Mouse (Mus musculus) CH12.LX (cell line): ENCODE measurements around the gene Aaas. TPM values are rescaled to one million over a fixed set of nuclear protein-coding genes. Genes with fewer than 3 reads are reported as not detected.

ENCODE experiments used
- DNase-seq: peaks from one replicate; pipeline ENCODE4 v3.0.0-alpha.2; 2013; ENCODE audit errors: extremely low read depth
- H3K27ac ChIP-seq: 2 replicates; pipeline ENCODE4 v1.5.1; 2012; ENCODE audit warnings: low read depth, mild to moderate bottlenecking, control low read depth, moderate library complexity; ENCODE audit not compliant: insufficient read depth
- H3K27me3 ChIP-seq: replicated peaks from 2 replicates; pipeline ENCODE3; 2012; ENCODE audit warnings: inconsistent platforms
- H3K36me3 ChIP-seq, 2 experiments: replicated peaks in 1 of 2; 2 replicates each; pipeline versions ENCODE3 to v1.6.1; 2012; ENCODE audit warnings: inconsistent platforms in 1 of 2, low read length in 1 of 2, mild to moderate bottlenecking in 1 of 2, mixed read lengths in 1 of 2, moderate library complexity in 1 of 2; ENCODE audit not compliant: control insufficient read depth in 1 of 2, insufficient read depth in 1 of 2
- H3K4me1 ChIP-seq, 2 experiments: 2 replicates each; pipeline ENCODE4 v1.6.1; 2012; ENCODE audit warnings: inconsistent platforms in 1 of 2, moderate library complexity in 1 of 2; ENCODE audit not compliant: insufficient read depth in 2 of 2, control insufficient read depth in 1 of 2
- H3K4me2 ChIP-seq: 2 replicates; pipeline ENCODE4 v1.6.1; 2012; ENCODE audit warnings: low read depth, mild to moderate bottlenecking, control low read depth; ENCODE audit not compliant: poor library complexity, insufficient read depth, severe bottlenecking
- H3K4me3 ChIP-seq, 3 experiments: fragments of 150-350 bp in 1 of 3; sonication (generic) in 1 of 3; replicated peaks in 1 of 3; 2 replicates each; pipeline versions ENCODE3 to v1.5.1; 2011 to 2012; ENCODE audit warnings: low read depth in 2 of 3, low read length in 2 of 3, mild to moderate bottlenecking in 2 of 3, moderate library complexity in 2 of 3, control low read depth in 1 of 3, improper control_type of control experiment in 1 of 3, inconsistent platforms in 1 of 3, mixed read lengths in 1 of 3; ENCODE audit not compliant: poor library complexity in 1 of 3
- H3K79me2 ChIP-seq: replicated peaks from 2 replicates; pipeline ENCODE4 v1.6.1; 2012; ENCODE audit warnings: mild to moderate bottlenecking, moderate library complexity; ENCODE audit not compliant: control insufficient read depth, poor library complexity, insufficient read depth, severe bottlenecking; ENCODE audit errors: extremely low read depth
- H3K9ac ChIP-seq: 2 replicates; pipeline ENCODE4 v1.6.1; 2012; ENCODE audit warnings: low read depth, mild to moderate bottlenecking, control low read depth, moderate library complexity; ENCODE audit not compliant: insufficient read depth
- H3K9me3 ChIP-seq: replicated peaks from 2 replicates; pipeline ENCODE3; 2012; ENCODE audit warnings: low read length, inconsistent platforms, mixed read lengths
- CHD2 ChIP-seq: IDR thresholded peaks from 2 replicates; pipeline ENCODE4 v1.6.1; 2011; ENCODE audit warnings: low read length, improper control_type of control experiment
- CTCF ChIP-seq, 2 experiments: IDR thresholded peaks in 1 of 2; conservative IDR thresholded peaks in 1 of 2; 2 replicates each; pipeline ENCODE4 v1.5.1; 2011 to 2012; ENCODE audit warnings: low read depth in 2 of 2, low read length in 2 of 2, improper control_type of control experiment in 1 of 2, inconsistent platforms in 1 of 2, mild to moderate bottlenecking in 1 of 2, moderate library complexity in 1 of 2
- ETS1 ChIP-seq: conservative IDR thresholded peaks from 2 replicates; pipeline ENCODE4 v1.6.1; 2012; ENCODE audit warnings: low read depth, mild to moderate bottlenecking, inconsistent platforms, low read length, improper control_type of control experiment, moderate library complexity
- HCFC1 ChIP-seq: IDR thresholded peaks from 2 replicates; pipeline ENCODE4 v1.6.1; 2012; ENCODE audit warnings: low read depth, mild to moderate bottlenecking, inconsistent platforms, low read length, improper control_type of control experiment
- IRF4 ChIP-seq: IDR thresholded peaks from 2 replicates; pipeline ENCODE4 v1.6.1; 2014; ENCODE audit warnings: low read depth, mild to moderate bottlenecking, inconsistent platforms, low read length, improper control_type of control experiment
- JUN ChIP-seq: IDR thresholded peaks from 2 replicates; pipeline ENCODE4 v1.6.1; 2011; ENCODE audit warnings: low read depth, mild to moderate bottlenecking, low read length, improper control_type of control experiment, moderate library complexity; ENCODE audit not compliant: insufficient read depth
- MAFK ChIP-seq: IDR thresholded peaks from 2 replicates; pipeline ENCODE4 v1.6.1; 2011; ENCODE audit warnings: low read length, improper control_type of control experiment; ENCODE audit not compliant: insufficient replicate concordance
- MAX ChIP-seq: IDR thresholded peaks from 2 replicates; pipeline ENCODE4 v1.6.1; 2011; ENCODE audit warnings: low read length, improper control_type of control experiment
- MEF2A ChIP-seq: IDR thresholded peaks from 2 replicates; pipeline ENCODE4 v1.6.1; 2014; ENCODE audit warnings: low read depth, mild to moderate bottlenecking, inconsistent platforms, low read length, improper control_type of control experiment, borderline replicate concordance
- MXI1 ChIP-seq: IDR thresholded peaks from 2 replicates; pipeline ENCODE4 v1.6.1; 2011; ENCODE audit warnings: mild to moderate bottlenecking, low read depth, low read length, improper control_type of control experiment
- NELFE ChIP-seq: IDR thresholded peaks from 2 replicates; pipeline ENCODE4 v1.6.1; 2011; ENCODE audit warnings: low read depth, low read length, improper control_type of control experiment
- POLR2A ChIP-seq: IDR thresholded peaks from 2 replicates; pipeline ENCODE4 v1.6.1; 2011; ENCODE audit warnings: low read depth, mild to moderate bottlenecking, improper control_type of control experiment, low read length
- RAD21 ChIP-seq: IDR thresholded peaks from 2 replicates; pipeline ENCODE4 v1.6.1; 2011; ENCODE audit warnings: low read depth, mild to moderate bottlenecking, low read length, improper control_type of control experiment, moderate library complexity
- RCOR1 ChIP-seq: conservative IDR thresholded peaks from 2 replicates; pipeline ENCODE4 v1.6.1; 2012; ENCODE audit warnings: low read depth, mild to moderate bottlenecking, inconsistent platforms, low read length, improper control_type of control experiment
- SIN3A ChIP-seq: IDR thresholded peaks from 2 replicates; pipeline ENCODE4 v1.6.1; 2012; ENCODE audit warnings: low read length, improper control_type of control experiment, inconsistent platforms
- SMC3 ChIP-seq: IDR thresholded peaks from 2 replicates; pipeline ENCODE4 v1.6.1; 2011; ENCODE audit warnings: low read depth, low read length, improper control_type of control experiment
- UBTF ChIP-seq: IDR thresholded peaks from 2 replicates; pipeline ENCODE4 v1.6.1; 2012; ENCODE audit warnings: low read depth, mild to moderate bottlenecking, inconsistent platforms, low read length, improper control_type of control experiment, moderate library complexity
- USF1 ChIP-seq: IDR thresholded peaks from 2 replicates; pipeline ENCODE4 v1.6.1; 2014; ENCODE audit warnings: low read depth, mild to moderate bottlenecking, inconsistent platforms, low read length, improper control_type of control experiment
- USF2 ChIP-seq: conservative IDR thresholded peaks from 2 replicates; pipeline ENCODE4 v1.6.1; 2011; ENCODE audit warnings: low read depth, low read length, improper control_type of control experiment
- ZKSCAN1 ChIP-seq: IDR thresholded peaks from 2 replicates; pipeline ENCODE4 v1.6.1; 2012; ENCODE audit warnings: low read depth, inconsistent platforms, low read length, improper control_type of control experiment, borderline replicate concordance
- ZNF384 ChIP-seq: IDR thresholded peaks from 2 replicates; pipeline ENCODE4 v1.6.1; 2012; ENCODE audit warnings: low read depth, low read length, improper control_type of control experiment, inconsistent platforms
- dilution Hi-C: fragments of 300-500 bp; cut with MboI; formaldehyde crosslinking; loops from 2 replicates; pipeline ENCODE4 v1.14.3; 2020; ENCODE audit warnings: low sequenced_read_pairs; ENCODE audit not compliant: extremely low pct_unique_long_range_greater_than_20kb, extremely low pct_ligation_motif_present
- in situ Hi-C: fragments of 300-500 bp; cut with MboI; formaldehyde crosslinking; loops from 3 replicates; pipeline ENCODE4 v1.14.3; 2019; ENCODE audit warnings: low sequenced_read_pairs, low pct_ligation_motif_present, low pct_unique_long_range_greater_than_20kb, mixed read lengths
- polyA plus RNA-seq: library from polyadenylated mRNA; unstranded; fragments of >175 nt; gene quantifications from 2 replicates; pipeline ENCODE4 v1.2.1, GENCODE M21; 2012; ENCODE audit warnings: low read depth; ENCODE audit not compliant: insufficient read length
- total RNA-seq, 2 experiments: library from RNA; depleted of rRNA; stranded (reverse); fragments of 300-350 nt in 1 of 2; fragments of >200 nt in 1 of 2; gene quantifications; 2 replicates each; pipeline ENCODE4 v1.2.3; 2012 to 2014

The Aaas gene
- total and polyA plus RNA-seq, 3 experiments = 98.3 to 266 (median 126) TPM

DNA sequence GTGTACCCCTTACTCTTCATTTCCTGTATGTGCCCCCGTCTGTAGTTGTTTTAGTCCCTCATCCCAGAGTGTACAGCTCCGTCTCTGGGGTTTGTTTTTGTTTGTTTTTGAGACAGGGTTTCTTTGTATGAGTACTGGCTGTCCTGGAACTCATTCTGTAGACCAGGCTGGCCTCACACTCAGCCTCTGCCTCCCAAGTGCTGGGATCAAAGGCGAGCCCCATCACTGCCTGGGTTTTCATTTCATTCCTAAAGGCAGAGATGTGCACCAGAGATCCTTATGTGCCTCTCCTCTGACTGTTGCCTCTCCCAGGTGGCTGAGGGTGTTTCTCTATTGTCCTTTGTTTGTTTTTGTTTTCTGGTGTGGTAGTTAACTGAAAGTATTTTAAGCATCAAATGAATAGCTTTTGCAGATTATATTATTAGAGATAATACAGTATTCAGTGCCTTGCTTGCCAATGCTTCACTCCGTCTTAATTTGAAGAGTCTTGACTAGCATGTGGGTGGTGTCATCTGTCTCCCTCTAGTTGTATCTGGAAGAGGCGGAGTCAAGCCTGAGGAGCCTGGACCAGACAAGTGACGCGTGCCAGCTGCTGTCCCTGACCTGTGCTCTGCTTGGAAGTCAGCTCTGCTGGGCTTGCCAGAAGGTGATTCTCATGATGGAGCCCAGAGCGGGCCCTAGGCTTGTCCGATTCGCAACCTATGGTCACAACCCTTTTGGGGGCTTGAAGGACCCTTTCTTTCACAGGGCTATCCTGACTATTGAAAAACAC lies 40.3 kb downstream of the Aaas start:
- Histone ChIP-seq H3K79me2 (no peaks in the 10 kb centered on the region), H3K9ac (no peak overlapping the region), H3K27ac (no peak overlapping the region), H3K4me3 (no peak overlapping the region)
- no peak for DNase-seq
- dilution Hi-C loops = no loop called here
- TF ChIP-seq CHD2 = no peak
- TF ChIP-seq ZNF384 = no peak
- TF ChIP-seq HCFC1 = no peak
- TF ChIP-seq MXI1 = no peak
- no peak for TF ChIP-seq SMC3
- TF ChIP-seq SIN3A = no peak
- no peak for TF ChIP-seq IRF4
- TF ChIP-seq, all 38 proteins: peak for 0
- H3K36me3 ChIP-seq = peaks cover 65 to 86% of the 10 kb centered on the region in 2 experiments
- no peak overlapping the region for H3K4me2 ChIP-seq
- peaks cover 2 to 29% of the 10 kb centered on the region in 2 experiments; a peak in 2 of 4 replicates for H3K4me1 ChIP-seq
- H3K9me3 ChIP-seq = no peaks in the 10 kb centered on the region
- in situ Hi-C loops = no loop called here
- no peaks in the 10 kb centered on the region for H3K27me3 ChIP-seq

DNA sequence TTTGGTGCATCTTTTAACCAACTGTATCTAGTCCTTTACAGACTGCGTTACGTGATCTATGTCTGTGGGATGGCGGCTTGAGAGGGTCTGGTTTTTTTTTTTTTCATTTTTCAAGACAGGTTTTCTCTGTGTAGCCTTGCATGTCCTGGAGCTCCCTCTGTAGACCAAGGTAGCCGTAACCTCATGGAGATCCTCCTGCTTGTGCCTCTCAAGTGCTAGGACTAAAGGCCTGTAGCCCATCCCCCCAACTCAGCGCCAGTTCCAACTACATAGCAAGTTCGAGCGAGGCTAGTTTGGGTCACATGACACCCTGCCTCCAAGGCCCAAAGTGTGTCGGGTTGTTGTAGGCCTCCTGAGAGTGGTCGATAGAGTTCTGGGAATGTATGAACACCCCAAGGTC lies 41.9 kb downstream of the Aaas start:
- Histone ChIP-seq H3K27ac (no peak overlapping the region), H3K9me3 (no peaks in the 10 kb centered on the region), H3K9ac (no peak overlapping the region), H3K4me3 (no peak overlapping the region), H3K4me2 (no peak overlapping the region), H3K79me2 (no peaks in the 10 kb centered on the region), H3K4me1 (peaks cover 2 to 29% of the 10 kb centered on the region in 2 experiments; a peak in 2 of 4 replicates), H3K36me3 (peaks cover 66 to 86% of the 10 kb centered on the region in 2 experiments), H3K27me3 (no peaks in the 10 kb centered on the region)
- dilution Hi-C loops (no loop called here), in situ Hi-C loops (no loop called here)
- no peak for DNase-seq
- TF ChIP-seq CTCF (conservative IDR thresholded peaks at IDR 0.05 in 1 of 2, IDR thresholded peaks at IDR 0.05 in 1 of 2; ENCODE audit: low read depth in 2 of 2, low read length in 2 of 2) (0 out of 4 replicates have a peak, but pooled peaks of 1 of the 2 experiments have one; percentile 7), MEF2A (no peak)

DNA sequence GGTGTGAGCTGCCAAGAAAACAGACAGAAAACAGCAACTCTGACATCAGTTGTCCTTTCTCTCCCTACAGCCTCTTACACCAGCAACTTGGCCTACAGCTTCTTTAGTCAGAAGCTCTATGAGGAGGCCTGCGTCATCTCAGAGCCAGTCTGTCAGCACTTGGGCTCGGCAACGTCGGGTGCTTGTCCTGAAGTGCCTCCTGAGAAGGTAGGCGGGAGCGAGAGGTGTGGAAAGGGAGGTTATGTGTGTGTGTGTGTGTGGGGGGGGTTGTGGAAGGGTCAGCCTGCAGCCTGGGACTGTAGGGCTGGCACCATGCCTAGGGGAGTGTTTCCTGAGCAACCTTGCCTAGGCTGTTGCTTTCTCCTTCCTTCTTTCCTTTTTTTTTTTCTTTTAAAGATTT lies 48.0 kb downstream of the Aaas start:
- in situ Hi-C loops = no loop called here
- Histone ChIP-seq H3K27ac (no peak overlapping the region), H3K9ac (no peak overlapping the region), H3K9me3 (no peaks in the 10 kb centered on the region), H3K36me3 (peaks cover 62 to 88% of the 10 kb centered on the region in 2 experiments), H3K27me3 (no peaks in the 10 kb centered on the region), H3K4me2 (no peak overlapping the region), H3K4me1 (peaks cover 0 to 18% of the 10 kb centered on the region in 2 experiments; a peak in 2 of 4 replicates), H3K4me3 (no peak overlapping the region), H3K79me2 (peaks cover 6% of the 10 kb centered on the region; the same call in 1 of the 2 replicates)
- TF ChIP-seq ETS1 = no peak
- TF ChIP-seq NELFE = no peak
- TF ChIP-seq MAX = no peak
- TF ChIP-seq POLR2A = no peak
- no peak for TF ChIP-seq SIN3A
- TF ChIP-seq ZKSCAN1 = no peak
- no peak for TF ChIP-seq RCOR1
- no peak for TF ChIP-seq JUN
- no peak for TF ChIP-seq CTCF (conservative IDR thresholded peaks at IDR 0.05 in 1 of 2, IDR thresholded peaks at IDR 0.05 in 1 of 2; ENCODE audit: low read depth in 2 of 2, low read length in 2 of 2)
- no peak for TF ChIP-seq USF2
- no peak for TF ChIP-seq MAFK
- TF ChIP-seq USF1 = no peak
- TF ChIP-seq RAD21 = no peak
- TF ChIP-seq SMC3 = no peak
- no peak for TF ChIP-seq UBTF
- dilution Hi-C loops = no loop called here
- no peak for DNase-seq
